Mouse (Mus musculus): ENCODE measurements at regions not wholly inside any gene's neighbourhood (a gene's known extent, or its start where the extent isn't known, plus 50 kb on each side); places are given as distances from the start of the nearest gene placed in this dataset.

DNA sequence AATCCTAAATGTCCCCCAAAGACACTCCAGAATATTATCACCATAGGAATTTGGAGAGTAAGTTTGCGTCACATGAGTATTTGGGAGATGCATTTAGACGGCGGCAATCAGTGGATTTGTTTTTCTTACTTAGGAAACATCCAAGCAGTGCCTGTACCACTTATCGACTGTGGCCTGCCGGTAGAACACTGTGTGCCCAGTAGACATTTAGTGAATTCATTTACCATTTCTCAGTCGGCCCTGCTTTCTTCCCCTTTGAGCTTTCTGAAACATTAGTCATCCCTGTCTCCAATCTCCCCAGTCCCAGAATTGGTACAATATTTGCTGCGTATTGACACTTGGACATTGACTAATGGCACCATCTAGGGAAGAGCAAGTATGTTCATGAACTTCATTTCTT lies 391.7 kb upstream of the Tmpo start:
- Histone ChIP-seq H3K4me2 (no peak overlapping the region), H3K9me3 (no peaks in the 10 kb centered on the region), H3K9ac (no peak overlapping the region), H3K36me3 (replicated peaks) (no peaks in the 10 kb centered on the region), H3K4me1 (no peaks in the 10 kb centered on the region), H3K4me3 (no peak overlapping the region), H3K27ac (no peak overlapping the region), H3K27me3 (replicated peaks) (no peaks in the 10 kb centered on the region)
- 86% methylated on average over 7 of the region's 7 CpGs for WGBS
- ATAC-seq (replicated peaks): no peak

- Histone ChIP-seq H3K4me3 (no peak overlapping the region), H3K4me2 (no peak overlapping the region), H3K27me3 (replicated peaks) (no peaks in the 10 kb centered on the region), H3K9me3 (no peaks in the 10 kb centered on the region), H3K36me3 (replicated peaks) (no peaks in the 10 kb centered on the region), H3K4me1 (no peaks in the 10 kb centered on the region), H3K27ac (no peak overlapping the region), H3K9ac (no peak overlapping the region)
- 82% methylated on average over 6 of the region's 6 CpGs for WGBS
- no peak for ATAC-seq (replicated peaks)
Observed at GRCm38 (mm10) chr10:91569046-91569445, 387.9 kb upstream of the Tmpo start.

DNA sequence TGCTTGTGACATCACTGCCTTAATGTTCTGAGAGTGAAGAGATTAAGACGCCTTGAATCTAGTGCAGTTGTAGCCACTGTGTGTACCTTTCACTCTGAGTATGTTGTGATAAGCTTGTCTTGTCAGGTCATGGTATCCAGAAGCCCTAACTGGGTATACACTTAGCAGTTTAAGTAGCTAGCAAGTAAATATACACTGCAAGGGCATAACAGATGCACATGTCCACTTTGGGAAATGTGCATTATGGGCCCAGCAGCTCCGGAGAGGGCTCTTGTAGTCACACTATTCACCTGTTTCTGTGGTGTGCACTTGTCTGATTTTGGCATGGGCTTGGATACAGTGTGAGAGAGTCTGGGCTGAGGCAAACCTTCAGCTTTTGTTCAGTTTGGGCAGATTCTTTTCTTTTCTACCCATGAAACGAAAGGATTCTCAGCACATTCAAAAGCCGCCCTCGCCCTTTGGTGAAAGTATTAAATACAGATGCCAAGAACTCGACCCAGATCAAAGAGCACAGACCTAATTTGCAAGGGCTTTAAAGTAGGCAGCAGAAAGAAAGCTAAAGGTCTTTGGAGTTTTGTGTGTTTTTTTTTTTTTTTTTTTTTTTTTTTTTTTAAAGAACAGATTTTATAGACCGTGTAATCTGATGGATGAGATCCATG lies 385.1 kb upstream of the Tmpo start:
- Histone ChIP-seq H3K9ac (no peak overlapping the region), H3K4me3 (no peak overlapping the region), H3K4me2 (no peak overlapping the region), H3K36me3 (replicated peaks) (no peaks in the 10 kb centered on the region), H3K27me3 (replicated peaks) (no peaks in the 10 kb centered on the region), H3K9me3 (no peaks in the 10 kb centered on the region), H3K4me1 (no peaks in the 10 kb centered on the region), H3K27ac (peak overlapping the region; percentile 25; the same call in 1 of the 2 replicates)
- 29% methylated on average over 7 of the region's 7 CpGs for WGBS
- no peak for ATAC-seq (replicated peaks)

GRCm38 (mm10) chr10:91559307-91559706 lies 378.2 kb upstream of the Tmpo start:
- ATAC-seq (replicated peaks): no peak
- Histone ChIP-seq H3K9me3 (no peaks in the 10 kb centered on the region), H3K4me3 (no peak overlapping the region), H3K4me1 (no peaks in the 10 kb centered on the region), H3K9ac (no peak overlapping the region), H3K27me3 (replicated peaks) (no peaks in the 10 kb centered on the region), H3K27ac (no peak overlapping the region), H3K4me2 (no peak overlapping the region), H3K36me3 (replicated peaks) (no peaks in the 10 kb centered on the region)
- 51% methylated on average over 5 of the region's 5 CpGs for WGBS

GRCm38 (mm10) chr10:91548071-91548470 lies 367.0 kb upstream of the Tmpo start:
- no peaks in the 10 kb centered on the region for H3K9me3 ChIP-seq
- 78% methylated on average over 4 of the region's 4 CpGs for WGBS
- ATAC-seq (replicated peaks): no peak
- no peak overlapping the region for H3K4me3 ChIP-seq
- H3K27ac ChIP-seq: no peak overlapping the region
- no peak overlapping the region for H3K9ac ChIP-seq
- H3K4me2 ChIP-seq: no peak overlapping the region
- H3K36me3 ChIP-seq (replicated peaks): no peaks in the 10 kb centered on the region
- H3K27me3 ChIP-seq (replicated peaks): no peaks in the 10 kb centered on the region
- H3K4me1 ChIP-seq: peaks cover 17% of the 10 kb centered on the region

- H3K4me2 ChIP-seq: peak overlapping the region; percentile 21; the same call in 1 of the 2 replicates
- H3K4me3 ChIP-seq: no peak overlapping the region
- peak overlapping the region; percentile 53 for H3K27ac ChIP-seq
- no peak overlapping the region for H3K9ac ChIP-seq
- peaks cover 26% of the 10 kb centered on the region for H3K4me1 ChIP-seq
- 15% methylated on average over 9 of the region's 9 CpGs for WGBS
- no peaks in the 10 kb centered on the region for H3K27me3 ChIP-seq (replicated peaks)
- H3K9me3 ChIP-seq: no peaks in the 10 kb centered on the region
- peak; percentile 90 for ATAC-seq (replicated peaks)
- H3K36me3 ChIP-seq (replicated peaks): no peaks in the 10 kb centered on the region
Observed at GRCm38 (mm10) chr10:91546140-91546539, 365.0 kb upstream of the Tmpo start.

DNA sequence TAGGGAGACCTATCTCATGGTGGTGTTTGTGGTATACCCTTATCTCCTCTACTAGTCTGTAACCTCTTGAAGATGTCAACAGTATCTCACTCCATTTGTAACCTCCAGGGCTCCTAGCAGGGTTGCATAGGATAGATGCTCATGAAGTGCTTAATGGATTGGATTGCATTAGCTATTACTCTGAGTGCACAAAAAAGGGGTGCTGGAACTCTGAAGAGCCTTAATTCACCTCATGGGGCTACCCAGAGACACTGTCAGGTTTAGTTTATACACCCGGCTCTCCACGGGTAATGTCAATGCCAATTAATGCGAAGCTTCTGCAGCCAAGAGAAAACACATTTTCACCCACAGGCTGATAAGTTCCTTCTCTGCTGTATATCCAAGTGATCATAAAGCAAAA lies 364.3 kb upstream of the Tmpo start:
- no peaks in the 10 kb centered on the region for H3K27me3 ChIP-seq (replicated peaks)
- H3K4me3 ChIP-seq: no peak overlapping the region
- 47% methylated on average over 3 of the region's 3 CpGs for WGBS
- no peaks in the 10 kb centered on the region for H3K9me3 ChIP-seq
- H3K9ac ChIP-seq: no peak overlapping the region
- no peaks in the 10 kb centered on the region for H3K36me3 ChIP-seq (replicated peaks)
- peak overlapping the region; percentile 53 for H3K27ac ChIP-seq
- peaks cover 26% of the 10 kb centered on the region for H3K4me1 ChIP-seq
- ATAC-seq (replicated peaks): no peak
- no peak overlapping the region for H3K4me2 ChIP-seq

GRCm38 (mm10) chr10:91543167-91543918 lies 362.2 kb upstream of the Tmpo start:
- Histone ChIP-seq H3K4me1 (peaks cover 26% of the 10 kb centered on the region), H3K9ac (no peak overlapping the region), H3K36me3 (replicated peaks) (no peaks in the 10 kb centered on the region), H3K27ac (no peak overlapping the region), H3K4me3 (no peak overlapping the region), H3K27me3 (replicated peaks) (no peaks in the 10 kb centered on the region), H3K9me3 (no peaks in the 10 kb centered on the region), H3K4me2 (no peak overlapping the region)
- 90% methylated on average over 3 of the region's 3 CpGs for WGBS
- ATAC-seq (replicated peaks): no peak

DNA sequence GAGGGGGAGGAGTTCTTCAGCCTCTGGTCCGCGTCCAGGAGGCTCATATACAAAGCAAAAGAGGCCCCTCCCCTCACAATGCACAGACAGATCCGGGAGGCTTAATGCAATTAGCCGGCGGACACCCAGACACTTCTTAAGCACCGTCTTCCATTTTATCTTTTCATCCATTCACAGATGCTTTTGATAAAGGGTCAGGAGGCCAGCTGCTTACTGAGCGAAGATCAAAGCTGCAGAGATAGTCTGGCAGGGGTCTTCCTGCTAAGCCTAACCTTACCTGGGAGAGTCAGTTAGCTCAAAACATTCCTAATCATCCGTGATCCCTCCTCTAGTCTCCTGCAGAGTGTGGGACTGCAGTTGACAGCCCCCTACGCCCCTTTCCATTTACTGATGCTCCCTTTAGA lies 361.1 kb upstream of the Tmpo start:
- peak; percentile 67 for ATAC-seq (replicated peaks)

DNA sequence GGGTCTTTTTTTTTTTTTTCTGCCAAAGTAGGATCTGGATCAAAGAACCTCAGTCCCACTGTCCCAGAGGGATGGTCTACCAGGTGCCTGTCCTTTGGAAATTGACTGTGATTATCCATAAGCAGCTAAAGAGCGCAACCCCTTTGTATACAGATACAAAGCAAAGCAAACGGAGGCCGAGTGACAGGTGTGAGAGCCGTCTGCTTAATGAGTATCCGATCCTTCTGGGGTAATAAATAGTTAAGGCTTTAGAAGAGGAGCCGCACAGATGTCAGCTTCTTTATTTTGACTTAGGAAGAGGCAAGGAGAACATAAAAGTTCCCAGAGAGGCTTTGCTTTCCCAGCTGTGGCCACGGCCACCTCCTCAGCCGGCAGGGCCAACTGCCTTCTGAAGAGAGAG lies 356.1 kb upstream of the Tmpo start:
- H3K4me3 ChIP-seq: no peak overlapping the region
- 0 out of 2 replicates have a peak, but pooled peaks have one; percentile 14 for ATAC-seq (replicated peaks)
- no peak overlapping the region for H3K4me2 ChIP-seq
- no peaks in the 10 kb centered on the region for H3K27me3 ChIP-seq (replicated peaks)
- no peaks in the 10 kb centered on the region for H3K9me3 ChIP-seq
- WGBS: 19% methylated on average over 8 of the region's 8 CpGs
- peaks cover 9% of the 10 kb centered on the region for H3K4me1 ChIP-seq
- no peaks in the 10 kb centered on the region for H3K36me3 ChIP-seq (replicated peaks)
- no peak overlapping the region for H3K9ac ChIP-seq
- peak overlapping the region; percentile 32 for H3K27ac ChIP-seq

More for the DNA sequence above, 361.1 kb upstream of the Tmpo start:
- Histone ChIP-seq H3K9me3 (no peaks in the 10 kb centered on the region), H3K4me3 (no peak overlapping the region), H3K9ac (no peak overlapping the region), H3K4me2 (no peak overlapping the region), H3K4me1 (peaks cover 27% of the 10 kb centered on the region), H3K27ac (no peak overlapping the region), H3K36me3 (replicated peaks) (no peaks in the 10 kb centered on the region), H3K27me3 (replicated peaks) (no peaks in the 10 kb centered on the region)
- WGBS: 7% methylated on average over 9 of the region's 9 CpGs

DNA sequence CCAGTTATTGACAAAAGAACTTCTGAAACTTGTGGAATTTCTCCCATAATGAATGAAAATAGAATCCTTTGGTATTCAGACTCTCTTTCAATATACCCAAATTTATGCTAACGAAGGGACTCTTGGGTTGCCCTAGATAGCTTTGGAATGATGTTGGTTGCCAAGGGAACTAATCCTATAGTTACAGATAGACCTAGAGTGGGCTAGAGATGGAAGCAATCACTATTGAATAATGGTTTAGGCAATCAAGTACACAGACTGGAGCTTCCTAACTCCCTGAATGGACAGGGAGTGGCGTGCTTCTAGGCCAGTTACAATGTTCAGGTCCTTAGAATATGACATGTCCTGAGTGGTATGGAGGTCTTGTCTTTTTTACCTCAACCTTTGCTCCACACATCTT lies 354.3 kb upstream of the Tmpo start:
- Histone ChIP-seq H3K27me3 (replicated peaks) (no peaks in the 10 kb centered on the region), H3K9ac (no peak overlapping the region), H3K4me1 (peaks cover 5% of the 10 kb centered on the region), H3K9me3 (no peaks in the 10 kb centered on the region), H3K4me3 (no peak overlapping the region), H3K4me2 (no peak overlapping the region), H3K36me3 (replicated peaks) (no peaks in the 10 kb centered on the region), H3K27ac (no peak overlapping the region)
- ATAC-seq (replicated peaks): no peak
- 41% methylated on average over 2 of the region's 2 CpGs for WGBS

- no peaks in the 10 kb centered on the region for H3K27me3 ChIP-seq (replicated peaks)
- no peak for ATAC-seq (replicated peaks)
- 92% methylated on average over 2 of the region's 2 CpGs for WGBS
- H3K36me3 ChIP-seq (replicated peaks): no peaks in the 10 kb centered on the region
- H3K4me3 ChIP-seq: no peak overlapping the region
- H3K9me3 ChIP-seq: no peaks in the 10 kb centered on the region
- H3K27ac ChIP-seq: no peak overlapping the region
- no peak overlapping the region for H3K4me2 ChIP-seq
- no peaks in the 10 kb centered on the region for H3K4me1 ChIP-seq
- no peak overlapping the region for H3K9ac ChIP-seq
Observed at GRCm38 (mm10) chr10:91528305-91528704, 347.2 kb upstream of the Tmpo start.

DNA sequence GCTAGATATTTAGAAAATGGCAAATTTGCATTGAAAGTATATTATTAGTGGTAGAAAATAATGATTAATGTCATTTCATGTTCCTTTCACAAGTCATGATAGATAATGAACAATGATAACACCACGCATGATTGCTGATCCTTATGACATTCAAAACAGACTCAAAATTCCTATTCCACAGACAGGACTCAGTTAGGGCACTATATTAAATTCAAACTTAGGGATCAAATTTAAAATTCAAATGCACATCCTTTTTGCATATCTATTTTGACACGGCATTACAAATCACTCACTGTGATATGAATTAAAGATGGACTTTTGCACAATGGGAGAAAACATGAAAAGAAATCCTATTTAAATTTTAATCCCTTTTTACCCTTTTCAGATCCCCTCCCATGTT lies 340.1 kb upstream of the Tmpo start:
- H3K27me3 ChIP-seq (replicated peaks): no peaks in the 10 kb centered on the region
- H3K36me3 ChIP-seq (replicated peaks): no peaks in the 10 kb centered on the region
- H3K9me3 ChIP-seq: no peaks in the 10 kb centered on the region
- no peak overlapping the region for H3K27ac ChIP-seq
- WGBS: 35% methylated on average over 2 of the region's 2 CpGs
- H3K4me2 ChIP-seq: no peak overlapping the region
- H3K4me1 ChIP-seq: 0 out of 2 replicates have a peak, but pooled peaks cover 3% of the 10 kb centered on the region
- H3K9ac ChIP-seq: no peak overlapping the region
- peak; percentile 30; the same call in 1 of the 2 replicates for ATAC-seq (replicated peaks)
- H3K4me3 ChIP-seq: no peak overlapping the region

All from midbrain, embryonic 15.5 days (tissue).